Mouse (Mus musculus) retina, adult 2 months (tissue): ENCODE measurements around the gene Tpte.
"Not testable (repeated sequence)": the region's sequence is repeated elsewhere in the genome, so short reads cannot be mapped to it uniquely, and the experiment has no call there.

ENCODE experiments used
- DNase-seq: peaks from one replicate; pipeline ENCODE4 v3.0.0-alpha.2; 2012; ENCODE audit warnings: low read depth, low spot score

The Tpte gene

DNA sequence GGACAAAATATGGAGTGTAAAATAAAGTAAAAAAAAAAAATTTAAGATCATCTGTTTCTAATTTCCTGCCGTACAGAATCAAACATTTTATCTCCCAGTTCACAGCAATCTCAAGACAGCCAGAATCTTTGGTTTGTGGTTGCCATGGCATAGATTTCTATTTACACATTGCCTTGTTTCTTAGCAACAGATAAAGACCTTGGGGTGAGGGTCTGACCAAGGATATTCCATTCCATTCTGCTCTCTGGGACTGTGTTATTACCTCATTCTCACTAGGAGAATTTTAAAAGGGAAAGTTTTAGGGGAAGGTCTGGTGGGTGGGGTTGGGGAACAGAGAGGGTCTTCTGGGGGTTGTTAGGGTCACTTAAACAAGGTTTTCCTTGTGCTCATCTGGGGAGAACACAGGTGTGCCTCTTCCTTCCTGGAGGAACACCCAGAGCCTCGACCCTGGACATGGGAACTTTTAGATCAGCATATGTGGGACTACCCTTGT lies at the start of gene Tpte:
TSS of gene Tpte (plus strand) at position 443 of the 493 bp plus-strand sequence.
- no peak for DNase-seq

DNA sequence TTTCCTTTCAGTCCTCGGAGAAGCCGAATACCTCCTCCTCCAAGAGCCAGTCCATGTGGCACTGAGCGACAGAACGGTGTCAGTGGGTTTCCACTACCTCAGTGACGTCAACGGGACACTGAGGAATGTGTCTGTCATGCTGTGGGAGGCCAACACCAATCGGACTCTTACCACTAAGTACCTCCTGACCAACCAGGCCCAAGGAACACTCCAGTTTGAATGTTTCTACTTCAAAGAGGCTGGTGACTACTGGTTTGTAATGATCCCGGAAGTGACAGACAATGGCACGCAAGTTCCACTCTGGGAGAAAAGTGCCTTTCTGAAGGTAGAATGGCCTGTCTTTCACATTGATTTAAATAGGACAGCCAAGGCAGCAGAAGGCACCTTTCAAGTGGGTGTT lies 40.3 kb upstream of the Tpte start:
- DNase-seq = no peak

DNA sequence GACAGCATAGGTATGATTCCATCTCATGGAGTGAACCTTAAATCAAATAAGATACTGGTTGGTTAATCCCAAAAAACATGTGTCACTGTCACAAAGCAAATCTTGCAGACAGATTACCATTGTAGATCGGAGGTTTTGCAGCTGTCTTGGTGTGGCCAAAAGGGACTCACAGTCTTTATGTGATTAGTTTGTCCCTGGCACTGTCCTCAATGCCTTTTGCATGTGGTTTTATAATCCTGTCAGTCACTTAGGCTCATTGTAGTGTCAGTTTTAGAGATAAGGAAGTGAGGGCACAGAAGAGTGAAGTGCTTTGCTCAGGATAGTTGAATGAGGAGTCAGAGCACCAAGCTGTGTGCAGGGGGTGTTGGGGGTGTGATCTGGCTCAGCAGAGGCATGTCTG lies 37.6 kb upstream of the Tpte start:
- no peak for DNase-seq

- DNase-seq = no peak
Observed at GRCm38 (mm10) chr8:22247956-22248355, 35.3 kb upstream of the Tpte start.

DNA sequence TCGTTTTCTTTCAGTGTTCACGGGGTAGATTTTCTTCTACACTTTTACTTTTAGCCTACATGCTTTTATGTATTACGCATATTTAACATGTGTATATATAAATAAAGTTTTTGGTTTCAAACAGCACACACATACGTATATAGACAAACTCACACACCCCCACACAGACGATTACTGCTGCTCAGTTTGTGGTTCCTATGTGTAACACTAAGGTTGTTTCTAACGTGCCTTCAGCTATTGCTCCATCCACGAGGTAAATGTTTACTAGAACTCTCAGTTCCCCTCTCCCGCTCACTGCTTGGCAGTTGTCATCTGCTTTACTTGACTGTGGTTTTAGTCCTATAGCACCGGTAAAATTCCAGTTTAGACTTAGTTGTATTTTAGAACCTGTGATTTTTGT lies 34.2 kb upstream of the Tpte start:
- no peak for DNase-seq

DNA sequence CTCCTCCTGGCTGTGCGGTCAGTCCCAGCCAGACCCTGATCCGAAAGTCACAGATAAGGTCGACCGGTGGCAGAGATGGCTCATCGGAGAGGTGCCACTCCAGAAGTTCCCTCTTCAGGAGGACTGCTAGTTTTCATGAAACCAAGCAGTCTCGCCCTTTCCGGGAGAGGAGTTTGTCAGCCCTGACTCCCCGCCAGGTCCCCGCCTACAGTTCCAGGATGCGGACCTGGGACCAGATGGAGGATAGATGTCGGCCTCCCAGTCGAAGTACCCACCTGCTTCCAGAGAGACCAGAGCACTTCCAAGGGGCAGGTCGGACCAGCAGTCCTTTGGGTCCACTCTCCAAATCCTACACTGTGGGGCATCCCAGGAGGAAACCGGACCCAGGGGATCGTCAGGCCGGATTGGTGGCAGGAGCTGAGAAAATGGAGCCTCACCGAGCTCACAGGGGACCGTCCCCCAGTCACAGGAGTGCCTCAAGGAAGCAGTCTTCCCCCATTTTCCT lies 24.2 kb upstream of the Tpte start:
- DNase-seq = no peak

GRCm38 (mm10) chr8:22259531-22259930 lies 23.7 kb upstream of the Tpte start:
- no peak for DNase-seq

GRCm38 (mm10) chr8:22260091-22260722 lies 23.0 kb upstream of the Tpte start:
- no peak for DNase-seq

DNA sequence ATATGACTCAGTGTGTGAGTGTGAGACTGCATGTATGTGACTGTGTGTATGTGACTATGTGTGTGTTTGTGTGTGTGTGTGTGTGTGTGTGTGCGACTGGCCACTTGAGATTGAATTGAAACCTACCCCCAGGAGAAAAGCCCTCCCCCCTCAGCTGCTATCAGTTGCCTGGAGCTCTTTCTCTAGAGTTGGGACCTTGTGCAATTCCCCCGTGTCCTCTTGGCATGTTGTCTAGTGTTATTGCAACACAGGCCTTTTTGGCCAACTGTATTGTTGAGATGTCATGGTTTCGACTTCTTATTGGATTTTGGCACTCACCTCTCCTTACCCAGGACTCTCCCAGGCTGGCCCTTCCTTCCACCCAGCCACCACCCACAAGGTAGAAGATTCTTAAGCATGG lies 21.0 kb upstream of the Tpte start:
- no peak for DNase-seq

GRCm38 (mm10) chr8:22264292-22264691 lies 18.9 kb upstream of the Tpte start:
- DNase-seq = no peak

GRCm38 (mm10) chr8:22264787-22265186 lies 18.5 kb upstream of the Tpte start:
- DNase-seq = no peak

GRCm38 (mm10) chr8:22265194-22265593 lies 18.0 kb upstream of the Tpte start:
- no peak for DNase-seq

DNA sequence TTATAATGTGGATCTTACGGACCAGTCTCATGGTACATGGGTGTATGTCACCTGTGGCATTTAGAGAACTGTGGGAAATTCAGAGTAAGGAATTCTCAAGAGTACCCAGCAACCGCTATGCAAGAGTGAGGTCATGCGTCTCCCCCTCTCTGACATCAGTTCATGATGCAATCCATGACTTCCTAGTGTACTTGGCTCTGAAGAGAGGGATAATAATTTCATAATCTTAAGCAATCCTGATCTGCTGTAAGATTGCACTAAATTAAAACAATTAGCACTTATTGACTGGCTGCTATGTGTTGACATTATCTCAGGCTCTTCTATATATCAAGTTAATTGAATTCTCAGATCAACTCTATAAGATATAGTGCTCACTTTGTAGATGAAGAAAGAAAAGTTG lies 16.4 kb upstream of the Tpte start:
- DNase-seq = no peak

- DNase-seq = no peak
Observed at GRCm38 (mm10) chr8:22273142-22273541, 10.1 kb upstream of the Tpte start.

- DNase-seq = no peak
Observed at GRCm38 (mm10) chr8:22274641-22275040, 8.6 kb upstream of the Tpte start.

GRCm38 (mm10) chr8:22302326-22302725 lies 19.1 kb downstream of the Tpte start:
- DNase-seq = no peak

DNA sequence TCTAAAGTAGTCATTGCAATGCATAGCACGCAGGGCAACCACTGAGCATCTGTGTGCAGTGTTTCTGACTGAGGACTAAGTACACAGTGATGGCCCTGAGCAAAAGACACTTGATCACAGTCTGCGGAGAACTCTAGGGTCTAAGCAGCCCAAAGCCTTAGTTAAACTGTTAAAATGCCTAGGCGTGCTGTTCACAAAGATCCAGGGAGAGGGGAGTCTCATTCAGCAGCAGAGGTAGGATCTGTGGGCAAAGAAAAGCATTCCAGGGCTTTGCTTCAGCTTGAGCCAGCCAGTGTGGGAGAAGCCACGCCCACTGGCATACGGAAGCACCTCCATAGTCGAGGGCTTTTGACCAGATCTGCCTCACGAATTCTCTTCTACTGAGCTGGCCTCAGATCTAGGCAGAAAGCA lies 19.7 kb downstream of the Tpte start:
- DNase-seq = no peak

DNA sequence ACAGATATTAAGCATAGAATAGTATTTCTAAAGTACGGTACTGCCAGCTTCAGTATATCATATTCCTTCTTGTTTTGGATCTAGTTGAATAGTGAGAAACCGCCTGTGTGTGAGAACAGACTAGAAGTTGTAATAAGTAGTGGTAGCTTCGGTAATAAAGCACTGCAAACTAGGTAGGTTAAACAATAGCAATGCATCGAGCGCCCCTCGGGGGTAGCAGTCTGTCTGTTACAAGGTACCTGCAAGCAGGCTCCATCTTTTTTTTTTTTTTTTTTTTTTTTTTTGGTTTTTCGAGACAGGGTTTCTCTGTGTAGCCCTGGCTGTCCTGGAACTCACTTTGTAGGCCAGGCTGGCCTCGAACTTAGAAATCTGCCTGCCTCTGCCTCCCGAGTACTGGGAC lies 20.8 kb downstream of the Tpte start:
- DNase-seq = not testable (repeated sequence)

DNA sequence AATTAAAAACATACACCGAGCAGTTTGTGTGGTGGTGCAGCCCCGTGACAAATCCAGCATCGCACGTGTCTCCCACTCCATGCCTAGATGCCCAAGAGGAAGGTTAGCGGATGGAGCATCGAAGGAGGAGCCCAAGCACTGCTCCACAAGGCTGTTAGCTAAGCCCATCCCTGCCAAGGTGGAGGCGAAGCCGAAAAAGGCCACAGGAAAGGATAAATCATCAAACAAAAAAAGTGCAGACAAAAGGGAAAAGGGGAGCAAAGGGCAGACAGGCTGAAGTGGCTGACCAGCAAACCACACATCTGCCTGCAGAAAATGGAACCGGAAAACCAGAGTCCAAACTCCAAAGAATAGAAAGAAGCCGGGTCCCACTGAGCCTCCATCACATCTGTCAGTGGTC lies 23.8 kb downstream of the Tpte start:
- no peak for DNase-seq

GRCm38 (mm10) chr8:22311446-22311845 lies 28.2 kb downstream of the Tpte start:
- DNase-seq = no peak

DNA sequence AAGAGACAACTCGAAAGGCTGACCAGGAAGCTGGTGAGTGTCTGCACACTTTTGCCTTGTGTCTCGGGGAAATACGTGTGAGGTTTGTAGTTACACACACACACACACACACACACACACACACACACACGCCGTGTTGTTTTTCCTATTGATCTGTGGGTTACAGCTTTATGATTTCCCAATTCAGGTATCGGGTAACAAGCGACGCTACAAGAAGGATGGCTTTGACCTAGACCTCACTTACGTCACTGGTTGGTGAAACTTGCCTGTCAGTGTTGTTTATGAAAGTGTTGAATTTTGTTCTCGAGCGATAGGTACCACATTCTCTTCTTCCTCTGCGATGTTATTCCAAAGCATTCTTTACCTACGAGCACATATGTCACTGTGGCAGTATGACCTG lies 52.2 kb downstream of the Tpte start:
- no peak for DNase-seq

- no peak for DNase-seq
Observed at GRCm38 (mm10) chr8:22359359-22359758, 76.1 kb downstream of the Tpte start.

DNA sequence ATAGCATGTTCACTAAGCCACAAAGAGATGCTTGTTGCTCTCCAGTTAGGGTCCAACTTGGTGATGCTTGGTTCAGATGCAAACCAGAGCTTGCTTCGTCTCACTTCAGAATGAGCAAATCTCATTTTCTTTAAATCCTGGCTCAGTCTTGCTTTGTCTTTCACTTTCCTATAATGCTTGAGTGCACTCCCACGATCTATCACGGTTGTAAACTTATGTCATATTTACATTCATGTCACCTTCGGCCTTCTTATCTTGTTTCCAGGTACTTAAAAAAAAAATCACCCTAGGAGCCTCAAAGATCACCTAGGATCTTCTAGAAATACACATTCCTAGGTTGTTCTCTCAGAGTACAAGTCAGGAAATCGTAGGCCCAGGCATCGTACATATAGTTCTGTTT lies 76.6 kb downstream of the Tpte start:
- DNase-seq = no peak

- no peak for DNase-seq
Observed at GRCm38 (mm10) chr8:22376311-22376710, 93.1 kb downstream of the Tpte start.
